31 mouse cellular contexts compared by ENCODE assay signal in the genomic region with DNA sequence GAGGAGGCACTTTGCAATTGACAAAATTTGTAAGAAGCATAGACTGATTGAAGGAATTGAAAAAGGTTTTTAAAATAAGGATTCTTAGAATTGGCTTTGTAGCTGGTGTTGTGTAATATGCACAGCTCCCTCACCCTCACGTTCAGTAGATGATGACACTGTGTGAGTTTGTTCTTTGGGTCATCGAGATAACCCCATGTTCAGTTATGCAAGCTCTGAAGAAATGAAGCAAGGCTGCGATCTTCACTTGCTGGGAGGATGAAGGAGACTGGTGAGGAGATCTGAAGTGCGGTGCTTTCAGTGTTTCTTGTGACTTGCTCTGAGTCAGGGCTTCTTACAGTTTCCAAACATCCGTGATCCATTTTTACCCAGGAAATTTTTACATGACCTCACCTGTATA.
DNase-seq lines count a peak whose midpoint lies in the region; TF ChIP-seq lines count a peak whose summit lies in the region.
"Had no signal": no experiment of that assay in that cellular context is flagged by ENCODE, and none has a peak within 500 bp of the region (broad histone marks: within the 10 kb centered on the region; RNA-seq: fewer than 3 reads in every experiment).

No protein-coding gene starts in this region.

- peaks cover 11% of the 10 kb centered on the region for H3K4me1 ChIP-seq in liver, adult 2 months (ENCODE audit: control insufficient read depth, insufficient read depth, low read length)
- H3K4me1 ChIP-seq: embryonic facial prominence, embryonic 10.5 days; embryonic facial prominence, embryonic 15.5 days; forebrain, embryonic 15.5 days; heart, embryonic 15.5 days; hindbrain, embryonic 12.5 days; intestine, embryonic 15.5 days; limb, embryonic 12.5 days; lung, embryonic 15.5 days; midbrain, embryonic 13.5 days; neural tube, embryonic 13.5 days had no signal

- intact Hi-C loops in left cerebral cortex, postnatal 14 days (cut with DNase I), result no loop called here

- peak; percentile 70 to 85 for DNase-seq in adrenal gland, adult (ENCODE audit: inconsistent age in 2 of 2, low spot score in 1 of 2)
- DNase-seq in adrenal gland, postnatal 25 days, result no peak
- DNase-seq in liver, adult 2 months (ENCODE audit: extremely low read depth, low read depth, low spot score), result peak; percentile 91
- no peak for DNase-seq in liver
- DNase-seq in adrenal gland, postnatal 10 days, result peak; percentile 17
- peak; percentile 41 for DNase-seq in gonadal fat pad, adult 2 months (ENCODE audit: low read depth)
- DNase-seq in thymus, postnatal 4 days, result no peak
- no peak for DNase-seq in left cerebral cortex, postnatal 14 days (ENCODE audit: low spot score in 2 of 2)
- DNase-seq: cerebellum, adult 8-10 months; cerebellum, postnatal 25 days; gastrocnemius, adult 2 months; gastrocnemius, postnatal 36 days; kidney, adult 9 months; kidney, postnatal 10 days; lung, postnatal 36 days; retina, postnatal 1 day; right cerebral cortex, postnatal 25 days; thymus, postnatal 14 days had no signal

- no peaks in the 10 kb centered on the region for H3K27me3 ChIP-seq in liver, adult 2 months (ENCODE audit: control insufficient read depth, insufficient read depth, low read length)
- H3K27me3 ChIP-seq: embryonic facial prominence, embryonic 15.5 days; forebrain, embryonic 15.5 days; heart, embryonic 15.5 days; hindbrain, embryonic 12.5 days; intestine, embryonic 15.5 days; limb, embryonic 12.5 days; lung, embryonic 15.5 days; midbrain, embryonic 13.5 days; neural tube, embryonic 13.5 days had no signal

- no peak overlapping the region for H3K9ac ChIP-seq in liver, adult 2 months (ENCODE audit: low read depth, low read length)
- H3K9ac ChIP-seq: embryonic facial prominence, embryonic 15.5 days; forebrain, embryonic 15.5 days; heart, embryonic 15.5 days; hindbrain, embryonic 12.5 days; intestine, embryonic 15.5 days; limb, embryonic 12.5 days; liver, embryonic 14.5 days; lung, embryonic 15.5 days; midbrain, embryonic 13.5 days; neural tube, embryonic 13.5 days had no signal

- TF ChIP-seq CTCF in liver, adult 2 months (IDR thresholded peaks at IDR 0.05; ENCODE audit: low read depth, low read length), result no peak

- H3K4me3 ChIP-seq in liver, adult 2 months (ENCODE audit: insufficient read depth, low read depth, low read length), result no peak overlapping the region
- H3K4me3 ChIP-seq: embryonic facial prominence, embryonic 10.5 days; embryonic facial prominence, embryonic 15.5 days; forebrain, embryonic 15.5 days; gastrocnemius, adult 2 months; heart, embryonic 15.5 days; hindbrain, embryonic 12.5 days; intestine, embryonic 15.5 days; limb, embryonic 12.5 days; lung, embryonic 15.5 days; midbrain, embryonic 13.5 days; neural tube, embryonic 13.5 days had no signal

- TF ChIP-seq POLR2A in liver, adult 2 months (IDR thresholded peaks at IDR 0.05; ENCODE audit: extremely low read depth, insufficient read depth, low read length), result no peak

- 30% methylated on average over 5 of the region's 5 CpGs for WGBS in liver, adult 2 months

- no peak overlapping the region for H3K27ac ChIP-seq in liver, adult 2 months (replicated peaks; ENCODE audit: insufficient read depth, low read depth, low read length)
- H3K27ac ChIP-seq: embryonic facial prominence, embryonic 10.5 days; embryonic facial prominence, embryonic 15.5 days; forebrain, embryonic 15.5 days; gastrocnemius, adult 2 months; heart, embryonic 15.5 days; hindbrain, embryonic 12.5 days; hindbrain, postnatal 0 days; intestine, embryonic 15.5 days; limb, embryonic 12.5 days; liver, embryonic 14.5 days; lung, embryonic 15.5 days; midbrain, embryonic 13.5 days; neural tube, embryonic 13.5 days had no signal

- no peaks in the 10 kb centered on the region for H3K79me2 ChIP-seq in liver, adult 2 months (ENCODE audit: control insufficient read depth, insufficient read depth, low read length)

- no peaks in the 10 kb centered on the region for H3K36me3 ChIP-seq in liver, adult 2 months (ENCODE audit: control insufficient read depth, insufficient read depth, low read length)
- H3K36me3 ChIP-seq: embryonic facial prominence, embryonic 10.5 days; embryonic facial prominence, embryonic 15.5 days; forebrain, embryonic 15.5 days; G1E; heart, embryonic 15.5 days; hindbrain, embryonic 12.5 days; intestine, embryonic 15.5 days; limb, embryonic 12.5 days; lung, embryonic 15.5 days; midbrain, embryonic 13.5 days; neural tube, embryonic 13.5 days had no signal

Comparison
In these comparisons a context has a peak if more than half of its experiments do, and no peak if none do; other contexts are left out.
1. DNase-seq: peak in adrenal gland, adult (2 of 2), liver, adult 2 months (single experiment), adrenal gland, postnatal 10 days (single experiment) and gonadal fat pad, adult 2 months (single experiment); none in adrenal gland, postnatal 25 days (single experiment), liver (single experiment), thymus, postnatal 4 days (single experiment) and left cerebral cortex, postnatal 14 days (0 of 2).